Mouse (Mus musculus) cortical plate, adult 2 months (tissue): ENCODE results near the gene Osm. TPM values are rescaled to one million over a fixed set of nuclear protein-coding genes. Genes with fewer than 3 reads are reported as not detected.
A peak's percentile ranks its signal among the peaks of the same experiment; 100 is the strongest.

Experiments
- H3K27ac ChIP-seq: fragments of 200-500 bp; 2 replicates; pipeline ENCODE4 v1.5.1; 2012; ENCODE audit warnings: low read length, control low read depth, inconsistent platforms; ENCODE audit not compliant: insufficient read depth
- H3K4me1 ChIP-seq: fragments of 200-500 bp; 2 replicates; pipeline ENCODE4 v1.6.1; 2011; ENCODE audit warnings: low read length; ENCODE audit not compliant: control insufficient read depth, insufficient read depth
- H3K4me3 ChIP-seq: fragments of 200-500 bp; 2 replicates; pipeline ENCODE4 v1.5.1; 2011; ENCODE audit warnings: mild to moderate bottlenecking, low read length, control low read depth; ENCODE audit not compliant: insufficient read depth
- CTCF ChIP-seq: fragments of 200-500 bp; IDR thresholded peaks from 2 replicates; pipeline ENCODE4 v1.5.1; 2011; ENCODE audit warnings: mild to moderate bottlenecking, control low read depth, low read length; ENCODE audit not compliant: insufficient read depth; ENCODE audit errors: extremely low read depth
- POLR2A ChIP-seq: fragments of 200-500 bp; IDR thresholded peaks from 2 replicates; pipeline ENCODE4 v1.6.1; 2011; ENCODE audit warnings: mild to moderate bottlenecking, low read length, control low read depth; ENCODE audit not compliant: insufficient read depth; ENCODE audit errors: extremely low read depth
- polyA plus RNA-seq: library from polyadenylated mRNA; depleted of rRNA; stranded (reverse); fragments of >200 nt; gene quantifications from 2 replicates; pipeline ENCODE4 v1.2.3, GENCODE M21; 2012

Gene Osm
- polyA plus RNA-seq, 1 experiment, result 0.19 TPM

- no peak overlapping the region for H3K27ac ChIP-seq
- no peak overlapping the region for H3K4me3 ChIP-seq
- H3K4me1 ChIP-seq, result no peaks in the 10 kb centered on the region
- TF ChIP-seq POLR2A (no peak), CTCF (no peak)
Observed at GRCm38 (mm10) chr11:4197691-4198090, 38.5 kb upstream of the Osm start.

- Histone ChIP-seq H3K4me3 (no peak overlapping the region), H3K4me1 (peaks cover 2% of the 10 kb centered on the region; the same call in 1 of the 2 replicates), H3K27ac (no peak overlapping the region; the same call in 1 of the 2 replicates)
- no peak for TF ChIP-seq CTCF
- no peak for TF ChIP-seq POLR2A
Observed at GRCm38 (mm10) chr11:4201981-4202700, 34.1 kb upstream of the Osm start.

GRCm38 (mm10) chr11:4202995-4203704 is 33.1 kb upstream of the Osm start:
- H3K4me1 ChIP-seq, result peaks cover 2% of the 10 kb centered on the region; the same call in 1 of the 2 replicates
- peak overlapping the region; percentile 63 for H3K27ac ChIP-seq
- TF ChIP-seq POLR2A (no peak), CTCF (no peak)
- H3K4me3 ChIP-seq, result no peak overlapping the region

GRCm38 (mm10) chr11:4203705-4204074 is 32.5 kb upstream of the Osm start:
- H3K4me3 ChIP-seq, result no peak overlapping the region
- H3K4me1 ChIP-seq, result peaks cover 2% of the 10 kb centered on the region; the same call in 1 of the 2 replicates
- TF ChIP-seq POLR2A, result no peak
- no peak for TF ChIP-seq CTCF
- peak overlapping the region; percentile 63 for H3K27ac ChIP-seq

GRCm38 (mm10) chr11:4205097-4205655 is 31.0 kb upstream of the Osm start:
- no peak overlapping the region for H3K27ac ChIP-seq
- TF ChIP-seq CTCF (no peak), POLR2A (no peak)
- H3K4me1 ChIP-seq, result peaks cover 2% of the 10 kb centered on the region; the same call in 1 of the 2 replicates
- no peak overlapping the region for H3K4me3 ChIP-seq

- no peak overlapping the region for H3K4me3 ChIP-seq
- TF ChIP-seq POLR2A (no peak), CTCF (no peak)
- H3K27ac ChIP-seq, result no peak overlapping the region
- peaks cover 2% of the 10 kb centered on the region; the same call in 1 of the 2 replicates for H3K4me1 ChIP-seq
Observed at GRCm38 (mm10) chr11:4205951-4206350, 30.3 kb upstream of the Osm start.

- Histone ChIP-seq H3K27ac (no peak overlapping the region), H3K4me1 (peaks cover 2% of the 10 kb centered on the region; the same call in 1 of the 2 replicates), H3K4me3 (no peak overlapping the region)
- TF ChIP-seq POLR2A, result no peak
- TF ChIP-seq CTCF, result no peak
Observed at GRCm38 (mm10) chr11:4206563-4206962, 29.7 kb upstream of the Osm start.

GRCm38 (mm10) chr11:4207655-4208054 is 28.6 kb upstream of the Osm start:
- no peak overlapping the region for H3K4me3 ChIP-seq
- H3K4me1 ChIP-seq, result peaks cover 2% of the 10 kb centered on the region; the same call in 1 of the 2 replicates
- TF ChIP-seq CTCF, result no peak
- no peak for TF ChIP-seq POLR2A
- H3K27ac ChIP-seq, result no peak overlapping the region

- H3K27ac ChIP-seq, result no peak overlapping the region
Observed at GRCm38 (mm10) chr11:4209556-4209955, 26.7 kb upstream of the Osm start.

More at GRCm38 (mm10) chr11:4209556-4209955, 26.7 kb upstream of the Osm start:
- Histone ChIP-seq H3K4me3 (no peak overlapping the region), H3K4me1 (peaks cover 2% of the 10 kb centered on the region; the same call in 1 of the 2 replicates)
- TF ChIP-seq POLR2A (no peak), CTCF (no peak)
